Mouse (Mus musculus) adrenal gland, adult 2 months (tissue): ENCODE results near the gene Gm45233. TPM values are rescaled to one million over a fixed set of nuclear protein-coding genes. Genes with fewer than 3 reads are reported as not detected.

Experiments used
- DNase-seq: peaks from one replicate; pipeline ENCODE4 v3.0.0; 2021
- polyA plus RNA-seq: library from polyadenylated mRNA; depleted of rRNA; stranded (reverse); fragments of >200 nt; gene quantifications from 2 replicates; pipeline ENCODE4 v1.2.3, GENCODE M21; 2012
- total RNA-seq, 2 experiments: library from RNA; stranded (reverse); gene quantifications; 2 replicates each; pipeline ENCODE4 v1.2.3; 2021

Gm45233 gene
- total and polyA plus RNA-seq, 3 experiments = 0.58 to 4.6 (median 1.5) TPM

- DNase-seq = no peak
Measured at GRCm38 (mm10) chr7:43448246-43448645, 4.3 kb downstream of the Gm45233 start.

GRCm38 (mm10) chr7:43449811-43450210 lies 5.9 kb downstream of the Gm45233 start:
- no peak for DNase-seq

DNA sequence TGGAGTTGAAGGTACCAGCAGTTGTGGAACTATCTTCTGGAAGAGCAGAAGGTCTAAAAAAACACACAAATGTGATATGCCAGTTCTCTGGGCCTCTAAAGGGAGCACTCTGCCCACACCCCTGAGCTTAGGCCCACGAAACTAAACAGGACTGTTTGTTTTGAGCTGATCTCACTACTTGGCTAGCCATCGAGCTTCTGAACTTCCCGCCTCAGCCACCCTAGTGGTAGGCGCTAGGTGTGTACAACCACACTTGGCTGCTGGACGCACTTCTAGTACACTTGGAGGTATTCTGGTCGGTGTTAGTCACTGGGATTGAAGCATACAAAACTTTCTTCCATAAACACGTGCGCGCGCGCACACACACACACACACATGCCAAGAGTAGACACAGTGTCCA lies 7.8 kb downstream of the Gm45233 start:
- DNase-seq = no peak

DNA sequence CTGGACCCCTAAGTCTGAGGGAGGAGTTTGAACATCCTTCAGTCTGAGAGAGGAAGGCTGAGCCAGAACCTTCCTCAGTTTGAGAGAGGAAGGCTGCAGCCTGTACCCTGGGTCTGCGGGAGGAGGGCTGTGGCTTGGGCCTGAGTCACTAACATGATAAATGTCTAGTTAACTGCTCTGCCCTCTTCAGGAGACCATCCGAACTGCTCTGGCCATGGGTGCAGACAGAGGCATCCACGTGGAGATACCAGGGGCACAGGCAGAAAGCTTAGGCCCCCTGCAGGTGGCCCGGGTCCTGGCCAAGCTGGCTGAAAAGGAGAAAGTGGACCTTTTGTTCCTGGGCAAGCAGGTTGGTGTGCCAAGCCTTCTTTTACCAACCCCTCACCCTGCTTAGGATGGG lies 8.7 kb downstream of the Gm45233 start:
- peak; percentile 51 for DNase-seq

DNA sequence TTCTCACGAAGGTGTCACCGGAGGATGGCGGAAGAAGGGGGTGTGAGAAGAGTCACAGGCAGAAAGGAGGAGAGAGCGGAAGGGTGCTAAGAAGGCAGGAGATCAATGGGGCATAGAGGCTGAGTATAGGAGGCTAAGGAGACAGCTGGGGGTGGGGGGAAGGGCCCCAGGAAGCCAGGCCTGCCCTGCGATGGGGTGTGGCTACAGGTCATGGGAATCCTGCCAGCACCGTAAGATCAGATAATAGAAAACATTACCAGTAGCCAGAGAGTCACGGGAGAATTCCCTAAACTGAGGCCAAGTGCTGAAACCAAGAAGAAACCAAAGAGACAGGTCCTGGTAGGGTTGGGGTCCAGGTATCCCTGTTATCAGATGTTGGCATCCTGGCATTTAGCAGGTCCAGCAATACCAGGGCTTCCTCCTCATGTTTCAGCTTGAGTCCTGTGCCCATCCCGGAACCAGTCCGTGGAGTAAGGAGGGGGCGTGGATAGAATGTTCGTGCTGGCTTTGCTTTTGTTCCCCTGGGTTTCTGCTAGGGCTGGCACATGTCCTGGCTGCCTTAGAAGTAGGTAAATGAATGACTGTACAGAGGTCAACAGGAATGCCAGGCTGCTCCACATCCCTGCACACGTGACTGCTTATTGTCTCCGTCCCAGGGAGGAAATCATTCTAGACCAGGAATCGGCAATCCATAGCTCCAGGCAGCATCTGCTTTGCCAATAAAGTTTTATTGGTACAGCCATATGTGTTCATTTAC lies 9.8 kb downstream of the Gm45233 start:
- peak; percentile 33 for DNase-seq

GRCm38 (mm10) chr7:43454371-43454770 lies 10.4 kb downstream of the Gm45233 start:
- no peak for DNase-seq

- no peak for DNase-seq
Measured at GRCm38 (mm10) chr7:43462851-43463250, 18.9 kb downstream of the Gm45233 start, which contains the start of gene Vsig10l. Vsig10l (plus strand) TSS chr7:43463151.

- no peak for DNase-seq
Measured at GRCm38 (mm10) chr7:43463976-43464375, 20.0 kb downstream of the Gm45233 start.

DNA sequence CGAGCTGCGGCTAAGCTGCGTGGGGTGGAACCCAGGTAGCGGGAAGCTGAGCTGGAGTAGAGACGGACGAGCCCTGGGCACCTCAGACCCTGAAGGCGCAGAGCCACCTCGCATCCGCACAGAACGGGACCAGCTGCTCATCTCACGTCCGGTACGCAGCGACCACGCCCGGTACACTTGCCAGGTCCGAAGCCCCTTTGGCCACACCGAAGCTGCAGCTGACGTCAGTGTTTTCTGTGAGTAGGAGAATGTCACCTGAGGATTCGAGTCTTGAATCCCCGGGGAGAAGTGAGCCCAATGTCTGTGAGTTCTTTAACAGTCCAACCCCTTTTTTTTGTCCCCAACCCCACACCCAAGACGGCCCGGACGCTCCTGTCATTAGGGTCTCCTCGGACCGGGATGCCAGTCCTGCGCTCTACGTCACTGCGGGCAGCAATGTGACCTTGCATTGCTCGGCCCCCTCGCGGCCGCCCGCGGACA lies 21.0 kb downstream of the Gm45233 start:
- no peak for DNase-seq

DNA sequence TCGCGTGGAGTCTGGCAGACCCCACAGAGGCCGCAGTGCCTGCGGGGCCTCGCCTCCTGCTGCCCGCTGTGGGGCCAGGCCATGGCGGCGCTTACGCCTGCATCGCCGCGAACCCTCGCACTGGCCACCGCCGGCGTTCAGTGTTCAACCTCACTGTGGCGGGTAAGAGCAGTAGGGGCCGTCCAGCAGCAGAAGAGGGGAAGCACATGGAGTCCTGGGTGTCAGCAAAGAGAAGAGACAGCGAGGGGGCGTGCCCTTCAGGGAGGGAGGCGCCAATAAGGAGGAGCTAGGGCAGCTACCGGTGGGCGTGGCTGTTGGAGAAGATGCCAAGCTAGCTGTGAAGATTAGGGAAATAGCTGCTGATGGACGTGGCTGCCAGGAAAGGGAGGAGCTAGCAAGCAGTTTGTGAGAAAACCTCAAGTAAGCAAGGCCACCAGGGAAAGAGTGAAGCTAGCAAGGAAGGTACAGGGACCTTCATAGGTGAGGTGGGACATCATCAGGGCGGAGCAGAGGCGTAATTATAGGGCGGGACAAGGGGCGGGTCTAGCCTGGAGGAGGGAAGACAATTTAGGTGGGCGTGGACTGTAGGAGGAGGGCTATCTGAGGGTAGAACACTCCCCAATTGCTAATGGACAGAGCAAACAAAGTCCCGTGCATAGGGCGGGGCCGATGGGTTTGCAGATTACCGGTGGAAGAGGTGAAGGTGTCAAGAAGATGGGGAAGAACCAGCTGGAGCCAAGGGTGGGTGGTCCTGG lies 21.6 kb downstream of the Gm45233 start:
- peak; percentile 91 for DNase-seq

DNA sequence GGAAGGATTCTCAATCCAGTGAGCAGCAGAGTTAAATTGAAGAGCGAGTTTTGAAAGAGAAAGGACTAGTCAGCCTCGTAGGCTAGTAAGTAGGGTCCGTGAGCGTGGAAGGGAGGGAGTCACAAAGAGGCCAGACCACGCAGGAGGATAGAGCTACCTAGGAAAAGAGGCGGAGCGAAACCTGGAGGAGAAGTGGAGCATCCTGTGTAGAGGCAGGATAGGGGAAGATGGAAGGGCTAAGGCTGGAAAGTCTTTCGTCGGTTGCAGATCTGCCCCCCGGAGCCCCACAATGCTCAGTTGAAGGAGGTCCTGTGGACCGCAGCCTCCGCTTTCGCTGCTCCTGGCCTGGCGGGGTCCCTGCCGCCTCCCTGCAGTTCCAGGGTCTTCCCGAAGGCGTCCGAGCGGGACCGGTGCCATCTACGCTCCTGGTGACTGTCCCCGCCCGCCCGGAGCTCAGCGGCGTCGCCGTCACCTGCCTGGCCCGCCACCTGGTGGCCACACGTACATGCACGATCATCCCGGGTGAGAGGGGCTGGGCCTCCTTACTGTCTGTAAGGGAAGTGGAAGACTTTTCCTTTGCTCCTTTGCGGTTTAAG lies 22.3 kb downstream of the Gm45233 start:
- DNase-seq = peak; percentile 87

- DNase-seq = no peak
Measured at GRCm38 (mm10) chr7:43470373-43470772, 26.4 kb downstream of the Gm45233 start.

DNA sequence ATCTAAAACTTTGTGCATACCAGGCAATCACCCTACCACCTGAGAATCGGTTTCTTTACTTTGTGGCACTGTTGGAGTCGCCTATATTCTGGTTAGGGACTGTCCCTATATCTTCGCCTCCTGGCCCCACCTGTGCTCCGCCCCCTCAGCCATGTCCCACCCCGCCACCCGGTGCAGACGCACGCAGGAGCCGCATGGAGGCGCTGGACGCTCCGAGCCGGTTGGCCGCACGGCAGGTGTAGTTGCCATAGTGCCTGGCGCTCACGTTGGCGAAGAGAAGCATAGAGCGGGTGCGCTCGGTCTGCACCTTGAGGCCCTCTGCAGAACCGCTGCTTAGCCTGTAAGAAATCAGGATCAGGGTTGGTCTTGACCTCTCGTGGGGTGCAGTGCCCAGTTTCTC lies 31.8 kb downstream of the Gm45233 start:
- no peak for DNase-seq

GRCm38 (mm10) chr7:43476376-43476775 lies 32.4 kb downstream of the Gm45233 start:
- DNase-seq = no peak

- DNase-seq = peak; percentile 58
Measured at GRCm38 (mm10) chr7:43481191-43481590, 37.3 kb downstream of the Gm45233 start.

DNA sequence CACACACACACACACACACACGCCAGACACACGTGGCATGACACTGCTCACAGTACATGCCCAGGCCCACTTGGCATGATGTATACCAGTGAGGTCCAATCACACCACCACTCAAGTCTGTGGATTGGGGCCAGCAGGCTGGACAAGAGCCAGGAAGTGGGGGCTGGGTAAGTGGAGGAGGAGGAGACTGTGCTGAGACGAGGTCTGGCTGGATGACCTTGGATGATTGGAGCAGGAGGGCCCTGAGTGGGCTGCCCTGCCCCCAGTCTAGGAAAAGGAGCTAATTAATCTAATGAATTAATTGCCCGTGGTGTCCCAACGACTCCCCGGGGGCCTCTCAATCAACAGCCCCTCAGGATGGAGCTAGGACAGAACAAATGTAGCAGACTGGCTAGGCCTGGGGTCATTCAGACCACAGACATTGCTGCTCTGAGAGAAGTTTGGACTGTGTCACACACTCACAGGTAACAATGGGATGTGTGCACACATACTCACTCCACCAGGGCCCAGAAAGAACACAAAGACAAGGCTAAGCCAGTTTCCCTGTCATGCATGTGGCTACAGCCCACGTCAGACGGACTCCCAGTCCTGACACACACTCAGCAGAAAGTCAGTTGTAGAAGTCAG lies 38.3 kb downstream of the Gm45233 start:
- DNase-seq = no peak

DNA sequence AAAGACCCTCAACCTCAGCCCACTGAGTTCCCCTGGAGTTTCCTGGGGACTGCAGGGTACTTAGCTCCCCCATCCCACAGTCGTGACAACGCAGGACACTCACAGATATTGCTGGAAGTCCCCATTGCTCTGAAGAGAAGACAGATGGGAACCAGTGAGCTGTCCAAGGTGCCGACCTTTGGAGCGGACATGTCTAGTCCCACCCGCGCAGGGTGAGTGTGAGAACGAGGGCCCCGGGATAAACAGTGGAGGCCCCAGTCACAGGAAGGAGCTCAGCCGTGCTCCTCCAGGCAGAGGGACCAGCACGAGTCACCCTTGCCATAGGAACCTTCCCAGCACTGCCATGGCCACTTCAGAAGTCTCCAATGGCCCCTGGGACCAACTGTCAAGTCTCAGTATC lies 39.3 kb downstream of the Gm45233 start:
- DNase-seq = no peak

DNA sequence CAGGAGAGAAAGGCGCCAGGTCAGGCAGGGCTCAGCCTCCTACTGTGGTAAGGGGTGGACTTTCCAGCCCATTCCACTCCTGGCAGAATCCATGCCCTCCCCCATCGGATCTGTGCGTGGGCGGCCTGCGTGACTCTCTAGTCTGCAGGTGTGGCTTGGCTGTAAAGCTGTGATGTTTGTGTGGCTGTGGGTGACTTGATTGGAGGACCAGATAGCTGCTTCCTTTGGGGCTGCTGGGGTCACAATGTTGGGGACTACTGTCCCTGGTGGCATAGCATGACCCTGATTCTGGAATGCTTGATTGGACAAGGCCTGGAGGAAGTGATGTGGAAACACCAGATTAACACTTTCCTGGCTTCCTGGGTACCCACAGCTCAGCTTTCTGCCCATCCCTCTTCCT lies 44.7 kb downstream of the Gm45233 start:
- no peak for DNase-seq

DNA sequence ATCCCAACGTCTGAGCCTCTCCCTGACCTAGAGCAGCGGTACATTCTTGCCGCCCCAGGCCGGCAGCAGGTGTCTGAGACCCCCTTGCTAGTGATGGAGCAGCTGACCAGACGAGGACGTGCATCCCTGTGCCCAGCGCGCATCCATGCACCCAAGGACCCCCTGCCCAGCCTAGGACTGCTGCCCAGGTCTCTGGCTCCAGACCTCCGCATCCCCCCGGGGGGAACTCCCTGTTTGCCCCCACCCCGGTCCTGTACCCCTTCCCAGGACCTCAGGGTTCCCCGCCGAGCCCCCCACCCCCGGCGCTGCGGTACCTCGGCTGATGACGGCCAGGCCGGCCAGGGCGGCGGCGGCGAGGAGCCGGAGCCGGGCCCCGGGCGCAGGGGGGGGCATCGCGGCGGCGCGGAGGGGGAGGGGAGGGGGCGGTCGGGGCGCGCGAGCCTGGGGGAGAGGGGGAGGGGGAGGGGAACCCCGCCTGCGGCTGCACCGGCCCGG lies 45.8 kb downstream of the Gm45233 start, which contains the start of gene Iglon5:
TSS of gene Iglon5 (minus strand) at position 445 of the 495 bp plus-strand sequence.
- DNase-seq = no peak

DNA sequence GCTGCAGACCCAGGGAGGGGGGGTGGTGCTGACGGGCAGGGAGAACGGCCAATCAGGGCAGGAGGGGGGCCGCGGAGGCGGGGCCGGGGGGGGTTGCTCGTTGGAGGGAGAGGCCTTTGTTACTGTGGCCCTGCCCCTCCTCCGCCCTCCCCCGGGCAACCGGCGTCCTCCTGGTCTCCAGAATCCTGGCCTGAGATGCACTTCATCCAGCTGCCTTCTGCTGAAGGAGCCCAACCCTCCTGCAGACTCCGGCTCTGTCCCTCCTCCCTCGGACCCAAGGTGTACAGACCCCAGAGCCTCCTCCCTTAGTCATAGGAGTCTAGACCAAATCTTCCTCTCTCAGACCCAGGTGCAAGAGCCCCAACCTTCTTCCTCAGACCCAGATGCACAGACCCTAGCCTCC lies 46.3 kb downstream of the Gm45233 start:
- peak; percentile 46 for DNase-seq

DNA sequence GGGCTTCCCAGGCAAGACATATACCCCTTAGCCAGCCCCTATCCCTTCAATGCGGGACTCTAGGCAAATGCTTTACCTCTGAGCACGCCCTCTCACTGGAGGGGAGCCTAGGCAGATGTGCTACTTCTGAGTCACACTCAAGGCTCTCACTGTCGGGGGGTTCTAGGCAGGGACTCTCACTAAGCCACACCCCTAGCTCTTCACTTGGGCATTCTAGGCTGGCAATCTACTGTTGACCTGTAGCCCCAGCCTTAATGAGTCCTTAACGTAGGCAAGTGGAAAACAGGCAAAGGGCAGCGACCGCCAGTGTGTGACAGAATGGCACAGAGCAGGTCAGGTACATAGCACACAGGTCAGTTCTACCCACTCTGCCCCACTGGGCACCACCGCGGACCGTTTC lies 46.9 kb downstream of the Gm45233 start:
- DNase-seq = no peak
